Mouse (Mus musculus) E14TG2a.4 (cell line): Measurements from ENCODE around the gene Slc16a13.

Source experiments
- CTCF ChIP-seq: conservative IDR thresholded peaks from 2 replicates; pipeline ENCODE4 v1.5.1; 2014; ENCODE audit warnings: low read length
- POU5F1 ChIP-seq: IDR thresholded peaks from 2 replicates; pipeline ENCODE4 v1.6.1; 2014; ENCODE audit warnings: low read length, borderline replicate concordance

DNA sequence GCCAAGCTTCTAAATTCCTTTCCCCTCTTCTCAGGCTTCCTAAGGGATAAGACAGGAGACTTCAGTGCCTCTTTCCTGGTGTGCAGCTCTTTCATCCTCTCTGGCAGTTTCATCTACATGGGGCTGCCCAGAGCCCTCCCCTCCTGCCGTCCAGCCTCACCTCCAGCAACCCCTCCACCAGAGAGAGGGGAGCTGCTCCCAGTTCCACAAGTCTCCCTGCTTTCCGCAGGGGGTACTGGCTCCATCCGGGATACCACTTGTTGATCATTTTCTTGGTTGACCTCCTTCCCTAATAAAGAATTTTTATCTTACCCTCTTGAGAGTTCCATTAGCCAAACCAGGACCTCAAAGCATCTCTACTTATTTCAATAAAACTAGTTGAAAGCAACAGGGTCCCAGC, 4.8 kb downstream of the Slc16a13 start:
- TF ChIP-seq CTCF (no peak), POU5F1 (no peak)
